Comparison of ENCODE assay signal across 21 mouse cellular contexts in the genomic region with DNA sequence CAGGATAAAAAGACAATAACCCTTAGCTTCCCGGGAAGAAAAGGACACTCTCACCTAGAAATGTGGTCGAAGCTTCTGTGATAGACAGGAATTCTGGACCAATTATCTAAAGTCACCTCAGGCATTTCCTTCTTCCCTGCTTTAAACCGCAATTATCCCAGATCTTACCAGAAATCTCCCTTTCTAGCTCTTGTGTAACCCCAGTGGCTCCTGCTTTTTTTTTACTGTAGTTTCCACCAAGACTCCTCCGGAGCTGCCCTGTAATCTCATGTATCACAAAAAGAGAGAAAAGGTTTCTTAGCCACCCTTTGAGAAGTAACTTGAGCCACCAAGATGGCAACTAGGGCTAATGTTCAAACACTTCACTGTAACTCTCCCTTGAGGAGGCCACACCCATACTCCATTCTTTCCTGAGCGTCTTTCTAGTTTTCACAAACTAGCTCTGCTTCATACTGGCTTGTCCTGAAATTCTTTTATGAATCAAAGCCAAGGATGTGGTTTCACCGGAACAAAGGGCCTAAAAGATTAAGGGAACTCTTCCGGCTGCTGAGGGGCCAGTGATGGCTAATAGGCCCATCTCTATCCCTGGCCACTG.
DNase-seq lines count a peak whose midpoint lies in the region; ATAC-seq and TF ChIP-seq lines count a peak whose summit lies in the region.
"Had no signal": no experiment of that assay in that cellular context is flagged by ENCODE, and none has a peak within 500 bp of the region (broad histone marks: within the 10 kb centered on the region; RNA-seq: fewer than 3 reads in every experiment).

No protein-coding gene starts in this region.

- H3K36me3 ChIP-seq in kidney, postnatal 0 days (ENCODE audit: insufficient read depth, low read length): no peaks in the 10 kb centered on the region
- no peaks in the 10 kb centered on the region for H3K36me3 ChIP-seq in lung, postnatal 0 days (ENCODE audit: insufficient read depth, low read length)
- H3K36me3 ChIP-seq: embryonic facial prominence, embryonic 13.5 days; heart, embryonic 12.5 days; hindbrain, embryonic 10.5 days; intestine, embryonic 15.5 days had no signal

- no peaks in the 10 kb centered on the region for H3K27me3 ChIP-seq in kidney, postnatal 0 days (ENCODE audit: insufficient read depth, low read length)
- no peaks in the 10 kb centered on the region for H3K27me3 ChIP-seq in lung, postnatal 0 days (replicated peaks; ENCODE audit: insufficient read depth, low read length)
- H3K27me3 ChIP-seq: embryonic facial prominence, embryonic 13.5 days; forebrain, embryonic 13.5 days; heart, embryonic 12.5 days; intestine, embryonic 15.5 days; Patski had no signal

- no peaks in the 10 kb centered on the region for H3K4me1 ChIP-seq in kidney, postnatal 0 days (replicated peaks; ENCODE audit: insufficient read depth, low read length)
- no peaks in the 10 kb centered on the region for H3K4me1 ChIP-seq in lung, postnatal 0 days (ENCODE audit: insufficient read depth, low read depth, low read length)
- H3K4me1 ChIP-seq: forebrain, embryonic 13.5 days; hindbrain, embryonic 10.5 days; intestine, embryonic 15.5 days had no signal

- no peak for TF ChIP-seq EP300 in lung, postnatal 0 days (IDR thresholded peaks at IDR 0.05)

- no peak for TF ChIP-seq CTCF in kidney, postnatal 0 days (IDR thresholded peaks at IDR 0.05; ENCODE audit: low read depth)
- TF ChIP-seq CTCF in lung, postnatal 0 days (IDR thresholded peaks at IDR 0.05): no peak

- H3K9me3 ChIP-seq in kidney, postnatal 0 days (replicated peaks; ENCODE audit: low read length): no peaks in the 10 kb centered on the region
- no peaks in the 10 kb centered on the region for H3K9me3 ChIP-seq in lung, postnatal 0 days (ENCODE audit: low read length)
- H3K9me3 ChIP-seq: embryonic facial prominence, embryonic 13.5 days; forebrain, embryonic 13.5 days; heart, embryonic 12.5 days; hindbrain, embryonic 10.5 days; intestine, embryonic 15.5 days had no signal

- WGBS in kidney, postnatal 0 days: 64% methylated on average over 7 of the region's 7 CpGs
- 58% methylated on average over 7 of the region's 7 CpGs for WGBS in lung, postnatal 0 days

- H3K4me2 ChIP-seq in kidney, postnatal 0 days (ENCODE audit: low read length): no peak overlapping the region
- no peak overlapping the region for H3K4me2 ChIP-seq in lung, postnatal 0 days (replicated peaks; ENCODE audit: low read depth, low read length)
- H3K4me2 ChIP-seq: embryonic facial prominence, embryonic 13.5 days; forebrain, embryonic 13.5 days; heart, embryonic 12.5 days; hindbrain, embryonic 14.5 days; intestine, embryonic 15.5 days had no signal

- no peak overlapping the region for H3K4me3 ChIP-seq in kidney, postnatal 0 days (replicated peaks; ENCODE audit: low read depth, low read length)
- H3K4me3 ChIP-seq in lung, postnatal 0 days (ENCODE audit: low read depth, low read length): no peak overlapping the region
- H3K4me3 ChIP-seq: embryonic facial prominence, embryonic 13.5 days; forebrain, embryonic 13.5 days; heart, adult 2 months; heart, embryonic 12.5 days; hindbrain, embryonic 10.5 days; intestine, embryonic 15.5 days had no signal

- ATAC-seq in kidney, postnatal 0 days (replicated peaks; ENCODE audit: low FRiP score, low read depth): no peak
- peak; percentile 86 for ATAC-seq in lung, postnatal 0 days
- ATAC-seq in CD4-positive, CD25-positive, alpha-beta regulatory T cell, adult 4 months: no peak
- ATAC-seq: forebrain, embryonic 13.5 days; forebrain, postnatal 0 days; intestine, embryonic 15.5 days; Patski had no signal

- peak; percentile 18 for DNase-seq in kidney, postnatal 0 days (ENCODE audit: low spot score)
- DNase-seq in kidney, adult 11 months: no peak
- DNase-seq in lung, postnatal 0 days (ENCODE audit: low spot score): peak; percentile 77
- no peak for DNase-seq in lung, postnatal 14 days
- peak; percentile 59 for DNase-seq in ZHBTc4 (ENCODE audit: low read depth, low spot score)
- DNase-seq in T-cell, adult 2 months (ENCODE audit: low spot score): no peak
- DNase-seq: adrenal gland, postnatal 10 days; cerebellum, adult 11 months; cerebellum, adult 8-10 months; cerebellum, postnatal 25 days; forebrain, postnatal 0 days; gastrocnemius, postnatal 36 days; heart, adult 2 months had no signal

- no peak overlapping the region for H3K27ac ChIP-seq in kidney, postnatal 0 days
- no peak overlapping the region for H3K27ac ChIP-seq in lung, postnatal 0 days (ENCODE audit: low read length)
- H3K27ac ChIP-seq: embryonic facial prominence, embryonic 13.5 days; forebrain, embryonic 13.5 days; heart, adult 2 months; hindbrain, embryonic 10.5 days; hindbrain, embryonic 14.5 days; intestine, embryonic 15.5 days had no signal

- H3K9ac ChIP-seq in kidney, postnatal 0 days (ENCODE audit: low read depth, low read length): no peak overlapping the region
- H3K9ac ChIP-seq in lung, postnatal 0 days (replicated peaks; ENCODE audit: low read depth): no peak overlapping the region
- H3K9ac ChIP-seq: embryonic facial prominence, embryonic 13.5 days; forebrain, embryonic 13.5 days; forebrain, postnatal 0 days; heart, embryonic 12.5 days; hindbrain, embryonic 14.5 days; intestine, embryonic 15.5 days had no signal

Comparison
In these comparisons a context has a peak if more than half of its experiments do, and no peak if none do; other contexts are left out.
1. DNase-seq: peak in kidney, postnatal 0 days (single experiment), lung, postnatal 0 days (single experiment) and ZHBTc4 (single experiment); none in kidney, adult 11 months (single experiment), lung, postnatal 14 days (single experiment) and T-cell, adult 2 months (single experiment).